Mouse (Mus musculus) ovary, postnatal 10 days (tissue): ENCODE measurements around the gene Dcun1d3.

Experiments
- DNase-seq: peaks from one replicate; pipeline ENCODE4 v3.0.0; 2022; ENCODE audit warnings: low spot score

The Dcun1d3 gene

GRCm38 (mm10) chr7:119895639-119896512 lies at the start of gene Dcun1d3, which contains the start of gene Lyrm1:
Dcun1d3 (minus strand) TSS chr7:119896298.
Lyrm1 (plus strand) TSS chr7:119895861.
- peak; percentile 92 for DNase-seq

DNA sequence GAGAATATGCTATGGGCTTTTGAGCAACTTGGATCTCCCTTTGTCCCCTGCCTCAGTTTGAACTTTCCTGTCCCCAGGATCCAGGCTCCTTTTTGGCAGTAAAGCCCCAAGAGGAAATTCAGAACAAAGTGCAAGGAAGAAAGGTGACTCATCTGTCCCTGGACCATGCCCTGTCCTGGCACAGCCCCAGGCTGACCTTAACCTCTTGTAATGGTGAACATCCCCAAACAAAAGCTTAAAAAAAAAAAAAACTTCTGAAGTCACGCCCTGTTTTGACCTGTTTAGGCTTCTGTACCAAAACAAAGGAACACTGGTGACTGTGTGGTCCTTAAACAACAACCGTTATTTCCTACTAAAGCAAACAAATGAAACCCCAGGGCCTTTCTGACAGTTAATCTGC lies 45.5 kb upstream of the Dcun1d3 start:
- DNase-seq: no peak

GRCm38 (mm10) chr7:119937036-119937435 lies 40.9 kb upstream of the Dcun1d3 start:
- no peak for DNase-seq

- no peak for DNase-seq
Observed at GRCm38 (mm10) chr7:119936321-119936720, 40.2 kb upstream of the Dcun1d3 start.

DNA sequence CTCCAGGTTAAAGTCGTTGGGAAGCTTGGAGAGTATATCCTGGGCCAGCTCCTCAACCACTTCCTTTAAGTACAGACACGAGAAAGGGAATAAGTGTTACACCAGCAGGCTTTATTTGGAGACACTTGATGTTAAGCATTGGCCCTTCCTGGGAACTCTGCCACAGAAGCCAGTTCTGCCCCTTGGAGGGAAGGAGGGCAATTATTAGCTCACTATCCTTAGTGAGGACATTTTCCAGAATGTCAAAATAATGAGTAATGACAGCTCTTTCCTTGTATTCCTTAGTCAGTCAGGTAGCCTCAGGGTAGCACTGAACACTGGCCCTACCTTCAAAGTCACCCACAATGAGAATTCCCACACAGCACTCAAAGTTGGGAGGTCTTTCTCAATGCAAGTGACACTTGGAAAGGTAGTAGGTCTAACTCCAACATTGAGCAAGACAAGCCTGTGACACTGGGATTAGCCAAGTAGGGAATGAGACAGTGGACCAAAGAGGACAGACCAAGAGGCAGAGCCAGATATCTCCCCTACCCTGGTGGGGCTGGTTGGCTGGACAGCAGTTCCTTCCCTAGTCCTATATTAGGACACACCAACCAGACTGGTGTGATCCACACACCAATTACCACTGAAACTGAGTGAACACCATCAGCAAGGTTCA lies 32.8 kb upstream of the Dcun1d3 start:
- DNase-seq: no peak

- no peak for DNase-seq
Observed at GRCm38 (mm10) chr7:119921054-119921453, 25.0 kb upstream of the Dcun1d3 start.

DNA sequence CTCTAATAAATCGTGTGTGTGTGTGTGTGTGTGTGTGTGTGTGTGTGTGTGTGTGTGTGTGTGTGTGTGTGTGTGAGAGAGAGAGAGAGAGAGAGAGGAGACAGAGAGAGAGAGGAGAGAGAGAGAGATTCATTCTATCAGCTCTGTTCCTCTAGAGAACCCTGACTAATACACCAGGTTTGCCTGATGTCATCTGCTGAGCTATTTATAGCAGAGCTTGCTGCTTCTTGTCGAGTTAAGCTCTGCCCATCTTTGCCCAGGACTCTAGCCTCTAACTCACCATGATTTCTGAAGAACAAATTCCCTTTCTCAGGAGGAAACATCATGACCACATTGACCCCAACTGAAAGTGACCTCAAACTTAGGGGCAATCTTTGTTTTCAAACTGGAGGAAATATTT lies 24.4 kb upstream of the Dcun1d3 start:
- no peak for DNase-seq

DNA sequence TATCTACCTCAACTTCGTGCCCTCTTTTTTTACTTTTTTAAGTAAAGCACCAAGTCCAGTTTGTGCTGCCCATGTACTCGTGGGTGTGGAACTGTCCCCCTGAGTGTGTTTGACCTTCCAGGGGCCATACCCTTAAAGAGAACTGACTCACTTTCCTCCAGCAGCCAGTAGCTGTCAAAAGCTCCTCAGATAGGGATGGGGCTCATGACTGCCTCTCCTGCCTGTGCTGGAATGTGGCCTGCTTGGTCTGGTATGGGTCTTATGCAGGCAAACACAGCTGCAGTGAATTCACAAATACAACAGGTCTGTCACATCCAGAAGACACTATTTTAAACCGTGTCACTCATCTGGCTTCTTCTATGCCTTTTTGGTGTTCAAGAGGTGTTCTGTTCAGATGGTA lies 15.6 kb upstream of the Dcun1d3 start:
- no peak for DNase-seq

DNA sequence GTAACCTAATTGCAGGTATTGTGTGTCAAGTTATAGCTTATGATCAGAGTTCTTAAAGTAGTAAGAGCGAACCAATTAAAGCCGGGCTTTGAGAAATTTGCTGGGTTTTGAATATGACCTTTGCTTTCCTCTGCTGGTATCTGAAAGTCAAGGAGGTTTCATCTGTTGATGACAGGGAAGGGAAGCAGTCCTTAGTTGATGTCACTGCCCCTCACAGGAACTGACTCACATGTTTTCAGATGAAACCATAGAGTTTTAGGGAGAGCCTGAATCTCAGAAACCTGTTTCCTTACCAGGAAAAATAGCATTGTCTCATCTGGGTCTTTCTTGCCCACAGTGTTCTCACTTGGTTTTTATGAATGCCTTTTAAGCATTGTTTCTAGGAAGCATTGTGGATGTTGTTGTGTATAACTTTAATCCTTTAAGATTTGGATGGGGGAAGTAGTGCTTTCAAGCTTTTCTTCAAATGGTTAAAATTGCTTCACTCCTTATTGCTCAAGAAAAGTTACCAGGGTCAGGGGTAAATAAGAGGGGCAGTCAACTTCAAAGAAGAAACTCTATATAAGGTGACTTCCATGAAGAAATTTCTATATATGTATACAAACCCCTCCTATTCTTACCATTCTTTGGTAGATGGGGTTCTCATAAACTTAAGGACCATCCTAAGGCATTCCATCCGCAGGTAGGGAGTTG lies 10.6 kb upstream of the Dcun1d3 start:
- no peak for DNase-seq

DNA sequence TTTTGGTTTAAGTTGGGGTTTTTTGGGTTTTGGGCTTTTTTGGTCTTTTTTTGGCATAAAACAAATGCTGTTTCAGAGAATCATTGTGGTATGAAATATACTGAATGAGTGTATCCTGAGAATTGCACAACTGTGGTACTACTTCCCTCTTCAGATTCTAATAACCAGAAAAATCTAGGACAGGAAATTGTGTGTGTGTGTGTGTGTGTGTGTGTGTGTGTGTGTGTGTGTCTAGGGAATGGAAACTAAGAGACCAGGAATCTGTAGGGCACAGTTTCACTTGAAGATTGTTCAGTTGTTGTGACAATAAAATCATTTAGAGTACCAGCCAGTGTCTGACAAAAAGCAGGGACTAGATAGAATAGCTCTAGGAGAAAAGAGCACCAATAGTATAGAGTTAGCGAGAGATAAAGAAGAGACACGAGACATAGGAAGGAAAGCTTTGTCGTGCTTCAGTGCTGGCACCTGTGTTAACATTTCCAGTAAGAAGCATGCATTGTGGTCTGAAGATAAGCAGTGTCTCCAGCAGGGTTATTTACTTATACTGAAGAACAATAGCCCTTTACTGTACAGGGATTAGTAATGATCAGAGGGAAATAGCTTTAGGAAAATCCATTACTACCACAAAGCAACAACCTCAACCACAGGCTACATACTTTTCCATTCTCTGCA lies 3.4 kb upstream of the Dcun1d3 start:
- DNase-seq: no peak

GRCm38 (mm10) chr7:119898247-119898856 lies 2.3 kb upstream of the Dcun1d3 start:
- no peak for DNase-seq

GRCm38 (mm10) chr7:119897521-119898109 lies 1.5 kb upstream of the Dcun1d3 start:
- DNase-seq: no peak

- DNase-seq: peak; percentile 40
Observed at GRCm38 (mm10) chr7:119894818-119895544, 1.1 kb downstream of the Dcun1d3 start.

GRCm38 (mm10) chr7:119892742-119893141 lies 3.4 kb downstream of the Dcun1d3 start:
- DNase-seq: no peak

DNA sequence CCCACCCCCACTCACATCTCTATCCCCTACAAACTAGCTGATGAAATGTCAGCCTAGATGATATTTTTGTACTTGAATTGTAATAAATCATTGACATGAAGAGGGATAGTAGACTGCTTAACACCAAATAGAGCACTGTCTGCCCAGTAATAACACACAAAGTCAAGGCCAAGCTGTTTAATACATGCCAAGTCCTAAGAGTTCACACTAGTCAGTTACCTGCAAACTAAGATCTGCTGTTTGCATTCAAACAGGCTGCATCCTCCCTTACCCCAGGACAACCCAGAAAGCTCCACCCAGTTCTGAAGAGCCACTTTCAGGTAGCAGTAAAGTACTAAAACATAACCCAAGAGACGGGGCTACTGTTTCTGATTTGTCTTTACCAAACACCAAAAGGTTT lies 3.9 kb downstream of the Dcun1d3 start:
- no peak for DNase-seq

DNA sequence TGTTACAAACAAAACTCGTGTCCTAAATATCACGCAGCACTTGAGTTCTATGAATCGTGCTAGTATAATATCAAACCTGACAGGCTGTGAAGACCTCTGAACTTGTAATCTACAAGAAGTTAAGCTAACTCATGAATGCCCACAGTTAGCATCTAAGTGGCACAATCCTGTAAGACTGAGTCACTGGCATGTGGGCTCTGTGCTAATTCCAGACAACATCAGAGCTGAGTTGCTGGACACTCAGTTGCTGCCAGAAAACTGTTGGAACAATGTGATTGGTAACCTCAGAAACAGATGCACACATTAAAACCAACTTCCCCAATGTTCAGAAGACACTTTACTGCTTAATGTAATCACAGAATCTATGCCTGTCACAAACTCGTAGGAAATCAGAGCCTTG lies 8.2 kb downstream of the Dcun1d3 start:
- DNase-seq: no peak

DNA sequence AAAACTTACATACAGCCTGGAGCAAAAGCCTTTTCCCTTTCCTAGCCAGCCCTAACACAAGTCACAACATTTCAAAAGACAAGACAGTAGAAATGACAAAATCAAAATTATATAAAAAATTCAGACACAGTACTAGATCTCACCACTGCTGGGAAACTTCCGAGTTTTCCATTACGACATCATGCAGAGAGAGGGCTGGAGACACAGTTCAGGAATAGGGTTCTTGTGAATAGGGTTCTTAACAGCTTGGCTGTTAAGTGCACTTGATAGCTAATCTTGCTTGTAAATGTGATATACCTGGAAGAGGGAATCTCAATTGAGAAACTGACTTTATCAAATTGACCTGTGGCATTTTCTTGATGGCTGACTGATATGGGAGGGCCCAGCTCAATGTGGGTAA lies 14.9 kb downstream of the Dcun1d3 start:
- no peak for DNase-seq

DNA sequence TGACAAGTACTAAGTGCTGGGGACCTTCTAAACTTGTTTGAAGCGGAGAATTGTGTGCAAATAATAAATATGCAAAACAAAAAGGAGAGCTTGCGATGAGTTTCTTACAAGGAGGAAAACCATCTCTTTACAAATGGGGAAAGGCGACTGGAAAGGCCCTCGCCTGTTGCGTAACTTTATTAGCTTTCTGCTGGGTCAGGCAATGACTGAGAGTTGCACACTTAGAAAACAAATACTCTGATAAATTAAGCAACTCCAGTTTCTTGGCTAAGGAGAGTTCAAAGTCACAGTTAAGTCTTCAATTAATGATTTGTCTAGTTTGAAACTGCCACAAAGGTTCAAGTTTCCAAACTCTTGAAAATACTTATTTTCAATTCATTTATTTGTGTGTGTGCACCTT lies 15.8 kb downstream of the Dcun1d3 start:
- DNase-seq: no peak

GRCm38 (mm10) chr7:119879171-119879570 lies 16.9 kb downstream of the Dcun1d3 start:
- no peak for DNase-seq

DNA sequence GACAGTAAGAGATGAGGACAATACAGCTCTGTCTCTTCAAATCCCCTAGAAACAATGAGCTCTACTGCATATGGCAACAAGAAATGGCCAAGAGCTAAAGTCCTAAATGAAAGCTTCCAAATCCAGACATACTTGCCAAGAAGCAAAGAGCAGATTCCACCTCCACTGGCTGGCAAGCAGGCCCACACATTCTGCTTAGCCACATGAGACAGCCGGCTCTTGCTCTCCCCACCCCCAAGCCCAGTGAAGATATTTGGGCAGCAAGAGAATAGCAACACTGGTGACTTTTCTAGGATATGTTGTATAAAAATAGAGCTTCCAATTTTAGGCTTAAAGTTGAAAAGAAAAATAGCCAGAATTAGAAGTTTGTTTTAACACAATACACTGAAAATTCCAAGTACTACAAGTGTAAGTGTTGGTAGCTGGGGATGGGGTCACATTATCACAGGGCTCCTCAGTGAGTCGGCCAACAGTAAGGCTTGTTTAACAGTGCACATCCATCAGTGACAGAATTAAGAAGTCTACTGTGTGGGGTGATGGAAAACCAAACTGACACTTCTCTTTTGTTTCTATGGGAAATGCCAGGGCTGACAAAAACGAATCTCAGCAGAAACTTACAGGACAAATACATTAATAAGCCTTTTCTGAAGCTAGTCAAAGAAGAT lies 20.2 kb downstream of the Dcun1d3 start:
- no peak for DNase-seq
